Mouse (Mus musculus): ENCODE results near the gene Sorcs3. TPM values are rescaled to one million over a fixed set of nuclear protein-coding genes. Genes with fewer than 3 reads are reported as not detected.

Sorcs3 gene
- total RNA-seq (2022): not detected

- DNase-seq (ENCODE audit: low spot score): no peak
Observed at GRCm38 (mm10) chr19:48205929-48206814, at the start of gene Sorcs3. Gene Sorcs3, plus strand, starts transcription at chr19:48206025.

DNA sequence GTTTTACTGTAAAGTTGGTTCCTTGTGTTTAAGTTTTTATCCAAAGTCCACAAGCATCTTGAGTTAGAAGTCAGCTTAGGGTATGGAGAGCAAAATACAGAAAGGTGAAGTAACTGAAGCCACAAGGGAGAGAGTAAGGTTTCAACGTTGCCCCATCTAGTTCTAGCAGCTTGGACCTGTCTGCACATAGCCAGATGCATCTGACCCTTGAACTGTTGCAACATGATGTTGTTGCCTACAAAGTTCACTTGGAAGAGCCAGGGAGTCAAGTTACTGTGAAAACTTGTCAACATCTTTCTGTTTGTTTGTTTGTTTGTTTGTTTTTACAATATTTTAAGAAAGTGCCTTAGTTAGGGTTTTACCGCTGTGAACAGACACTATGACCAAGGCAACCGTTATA, 40.5 kb upstream of the Sorcs3 start:
- DNase-seq (ENCODE audit: low spot score): no peak

DNA sequence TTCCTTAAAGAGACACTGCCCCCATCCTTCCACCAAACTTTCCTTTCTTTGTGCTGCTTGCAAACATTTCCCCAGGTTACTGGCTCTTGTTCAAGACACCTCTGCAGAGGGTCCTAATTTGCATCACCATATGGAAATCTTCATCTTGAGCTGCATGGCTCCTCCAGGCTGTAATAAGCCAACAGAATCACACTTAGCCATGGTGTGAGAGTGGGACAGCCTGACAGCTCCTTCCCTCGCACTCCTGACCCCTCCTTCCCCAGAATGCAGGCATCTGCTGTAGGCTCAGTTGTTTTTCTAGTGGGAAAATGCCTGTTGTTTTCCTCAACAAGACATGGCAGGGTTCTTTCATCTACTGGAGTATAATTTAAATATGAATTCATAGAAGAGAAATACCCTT, 38.7 kb upstream of the Sorcs3 start:
- DNase-seq (ENCODE audit: low spot score): no peak

- DNase-seq (ENCODE audit: low spot score): no peak
Observed at GRCm38 (mm10) chr19:48168284-48168683, 37.5 kb upstream of the Sorcs3 start.

- DNase-seq (ENCODE audit: low spot score): no peak
Observed at GRCm38 (mm10) chr19:48174717-48175116, 31.1 kb upstream of the Sorcs3 start.

DNA sequence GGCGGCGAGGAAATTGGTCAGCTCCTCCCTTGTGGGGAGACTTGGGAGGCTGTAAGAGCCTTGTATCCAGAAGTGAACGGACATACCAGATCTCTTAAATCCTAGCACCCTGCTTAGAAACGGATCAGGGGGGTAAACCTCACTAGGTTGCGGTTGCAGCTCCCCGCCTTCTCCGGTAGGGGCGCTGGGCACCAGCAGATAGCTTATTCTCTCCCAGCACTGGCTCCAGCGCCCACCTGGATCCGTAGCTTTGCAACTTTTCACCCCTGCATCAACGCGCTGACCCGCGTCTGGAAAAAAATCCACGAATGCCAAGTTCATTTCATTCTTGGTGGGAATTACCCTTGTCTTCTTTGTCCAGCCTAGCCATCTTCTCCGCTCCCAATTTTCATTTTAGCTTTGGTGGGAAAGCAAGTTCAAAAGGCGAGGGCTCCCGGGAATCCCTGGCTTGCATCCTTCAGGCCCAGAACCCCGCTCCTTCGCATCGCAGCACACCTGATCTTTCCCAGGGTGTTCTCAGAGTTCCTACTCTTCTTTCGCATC, 1.8 kb upstream of the Sorcs3 start:
- no peak for DNase-seq (ENCODE audit: low spot score)

DNA sequence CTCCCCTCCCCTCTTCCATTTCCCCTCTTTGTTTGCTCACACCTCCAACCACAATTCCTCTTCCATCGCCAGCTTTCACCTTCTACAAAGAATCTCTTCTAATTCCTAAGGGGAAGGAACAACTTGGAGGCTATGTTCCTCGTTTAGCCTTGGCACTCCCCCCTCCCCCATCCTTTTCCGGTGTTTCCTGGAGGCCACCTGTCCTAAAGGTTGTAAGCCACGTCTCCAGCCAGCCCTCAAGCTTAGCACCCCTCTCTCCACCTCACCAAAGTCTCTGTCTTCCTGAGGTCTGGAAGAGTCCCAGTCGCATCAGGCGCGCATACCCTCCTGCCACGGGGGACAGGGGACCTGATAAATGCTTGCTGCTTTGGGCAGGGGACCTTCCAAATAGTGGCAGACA, 1.3 kb upstream of the Sorcs3 start:
- DNase-seq (ENCODE audit: low spot score): no peak

DNA sequence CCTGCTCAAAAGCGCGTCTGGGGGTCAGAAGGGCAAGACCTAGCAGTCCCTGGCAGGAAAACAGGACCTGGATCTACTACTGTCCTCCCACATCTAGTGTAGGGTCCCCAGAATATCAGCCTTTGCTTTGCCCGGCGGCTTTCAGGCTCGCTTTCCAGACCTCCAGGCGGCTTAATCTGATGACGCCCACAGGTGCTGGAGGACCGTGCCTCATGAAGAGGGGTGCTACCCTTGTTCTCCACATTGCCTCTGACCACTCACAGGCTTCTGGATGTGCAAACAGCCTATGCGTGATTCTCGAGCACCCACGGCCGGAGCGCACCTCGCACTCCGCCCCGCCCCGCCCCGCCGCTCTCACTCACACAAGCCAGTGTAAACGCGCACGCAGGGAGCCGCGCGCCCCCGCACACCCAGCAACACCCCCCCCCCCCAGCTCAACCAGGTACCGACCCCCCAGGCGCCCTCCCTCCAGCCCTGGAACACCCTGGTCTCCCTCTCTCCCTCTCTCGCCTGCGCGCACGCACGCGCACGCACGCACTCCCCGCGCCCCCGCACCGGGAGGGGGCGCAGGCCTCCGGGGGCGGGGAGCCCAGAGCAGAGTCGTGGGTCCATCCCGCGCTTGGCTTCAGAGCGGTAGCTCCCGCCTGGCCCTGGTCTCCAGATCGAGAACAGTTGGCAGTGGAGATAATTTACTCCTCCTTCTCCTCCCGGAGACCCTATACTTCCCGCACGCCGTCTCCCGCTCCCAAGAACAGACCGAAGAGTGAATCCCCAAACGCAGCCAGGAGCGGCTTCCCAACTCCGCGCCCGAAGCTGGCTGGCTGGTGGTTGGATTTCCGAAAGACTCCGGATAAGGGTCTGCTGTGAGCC, 698 bp upstream of the Sorcs3 start:
- DNase-seq (ENCODE audit: low spot score): no peak

GRCm38 (mm10) chr19:48206861-48207730, 1.3 kb downstream of the Sorcs3 start:
- no peak for DNase-seq (ENCODE audit: low spot score)

- no peak for DNase-seq (ENCODE audit: low spot score)
Observed at GRCm38 (mm10) chr19:48207731-48208370, 2.0 kb downstream of the Sorcs3 start.

DNA sequence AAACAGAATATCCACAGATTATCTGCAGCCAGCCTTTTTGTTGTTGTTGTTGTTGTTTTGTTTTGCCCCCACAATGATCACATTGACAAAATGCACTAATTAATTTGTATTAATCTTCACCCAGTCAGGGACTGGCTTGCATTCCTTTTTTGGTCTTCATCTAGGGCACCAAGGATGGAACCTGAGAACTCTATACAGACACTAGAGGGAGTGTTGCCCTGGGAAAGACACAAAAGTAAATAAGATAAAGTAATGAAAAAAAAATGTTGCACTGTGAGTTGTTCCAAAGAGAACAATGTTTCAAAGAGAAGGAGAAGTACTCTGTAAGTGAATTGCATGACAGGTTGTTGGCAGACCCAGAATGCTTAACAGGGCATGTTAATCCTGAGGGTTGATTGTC, 9.6 kb downstream of the Sorcs3 start:
- no peak for DNase-seq (ENCODE audit: low spot score)

DNA sequence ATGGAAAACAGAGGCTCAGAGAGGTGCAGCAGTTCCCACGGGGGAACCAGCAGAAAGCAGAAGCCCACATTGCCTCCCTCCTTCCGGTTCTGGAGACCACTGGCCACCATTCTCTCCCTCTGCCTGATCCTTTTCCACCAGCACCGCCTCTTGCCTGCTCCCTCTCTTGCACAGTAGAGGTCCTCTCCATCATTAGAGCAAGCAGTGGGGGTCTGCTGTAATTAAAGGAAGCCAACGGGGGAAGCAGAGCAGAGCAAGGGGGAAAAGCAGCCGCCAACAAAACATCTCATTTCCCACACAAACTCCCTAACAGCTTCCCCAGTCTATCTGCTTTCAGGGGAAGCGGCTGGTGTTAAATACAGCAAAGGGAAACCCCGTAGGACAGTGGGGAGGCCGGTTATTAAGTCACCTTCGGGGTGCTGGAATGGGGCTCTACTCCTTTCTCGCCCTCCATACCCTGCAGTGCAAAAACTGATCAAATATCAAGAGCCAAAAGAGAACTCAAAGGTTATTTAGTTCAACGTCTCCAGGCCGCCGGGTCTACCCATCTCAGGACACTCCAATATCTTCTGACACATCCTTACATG, 32.1 kb downstream of the Sorcs3 start:
- no peak for DNase-seq (ENCODE audit: low spot score)

DNA sequence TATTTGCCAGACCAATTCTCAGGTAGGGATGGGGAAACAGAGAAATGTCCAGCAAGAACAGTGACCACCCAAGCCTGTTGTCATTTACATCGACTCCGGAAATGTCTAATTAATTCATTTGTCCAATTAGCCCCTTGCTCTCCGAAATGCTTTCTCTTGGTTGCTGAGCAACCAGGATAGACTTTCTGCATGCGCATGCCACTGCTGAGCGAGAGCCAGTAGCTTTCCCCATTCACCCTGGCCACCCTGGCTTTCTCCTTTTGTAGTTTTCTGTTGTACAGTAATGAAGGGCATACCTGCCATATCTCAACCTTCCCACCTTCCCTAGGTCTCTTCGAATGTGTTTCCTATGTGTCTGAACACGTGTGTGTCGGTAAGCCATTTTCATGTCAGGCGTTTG, 32.6 kb downstream of the Sorcs3 start:
- DNase-seq (ENCODE audit: low spot score): no peak

- DNase-seq (ENCODE audit: low spot score): no peak
Observed at GRCm38 (mm10) chr19:48240960-48241359, 35.1 kb downstream of the Sorcs3 start.

DNA sequence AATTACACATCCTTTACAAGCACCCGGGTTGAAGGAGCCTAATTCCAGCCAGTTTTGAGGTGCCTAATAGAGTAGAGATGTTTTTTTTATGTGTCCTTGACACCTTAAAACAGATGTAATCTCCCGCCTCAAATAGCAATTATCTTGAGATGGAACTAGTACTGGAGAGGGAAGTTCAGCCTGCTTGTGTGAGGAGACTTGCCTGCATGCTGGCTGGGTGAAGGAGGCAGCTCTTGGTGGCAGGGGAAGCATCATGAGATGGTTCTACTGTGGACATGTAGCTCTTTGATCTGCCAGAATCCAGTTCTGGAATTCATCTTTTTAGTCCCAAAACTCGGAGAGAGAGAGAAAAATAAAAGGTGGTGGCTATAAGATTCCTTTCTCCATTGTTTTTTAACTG, 38.2 kb downstream of the Sorcs3 start:
- no peak for DNase-seq (ENCODE audit: low spot score)

DNA sequence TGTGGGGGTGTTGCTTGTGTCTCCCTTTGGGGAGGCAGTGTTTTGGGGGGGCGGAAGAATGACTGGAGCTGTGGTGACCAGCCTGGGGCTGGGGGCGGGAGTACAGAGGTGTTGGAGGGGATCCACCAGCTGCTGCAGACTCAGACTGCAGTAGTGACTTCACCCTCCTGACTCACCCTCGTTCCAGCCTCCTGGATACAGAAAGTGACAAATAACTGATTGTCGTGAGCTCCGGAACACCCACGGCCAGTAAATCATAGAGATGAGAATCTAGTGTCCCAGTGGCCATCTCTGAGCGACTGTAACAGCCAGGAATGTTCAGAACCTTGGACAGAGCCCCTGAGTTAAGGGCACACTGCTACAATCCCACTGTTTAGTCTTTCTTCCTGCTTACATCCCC, 53.4 kb downstream of the Sorcs3 start:
- no peak for DNase-seq (ENCODE audit: low spot score)

DNA sequence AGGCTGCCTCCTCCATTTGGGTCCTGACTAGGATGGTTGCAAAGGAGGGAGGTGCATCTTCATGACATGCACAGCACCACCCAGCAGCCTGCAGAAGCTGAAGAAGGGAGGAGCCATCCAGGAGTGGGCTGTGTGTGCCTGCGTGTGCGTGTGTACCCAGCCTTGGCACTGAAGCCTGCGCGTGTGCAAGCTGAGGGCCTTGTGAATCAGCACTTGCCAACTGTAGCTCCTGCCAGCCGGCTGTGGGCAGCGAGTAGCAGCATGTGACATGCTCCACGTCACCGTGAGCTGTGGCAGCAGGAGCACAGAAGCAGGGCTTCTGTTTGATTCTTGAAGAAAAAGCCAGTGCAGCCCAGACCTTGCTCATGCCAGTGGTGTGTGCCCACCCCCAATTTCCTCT, 54.8 kb downstream of the Sorcs3 start:
- no peak for DNase-seq (ENCODE audit: low spot score)

GRCm38 (mm10) chr19:48263750-48264149, 57.9 kb downstream of the Sorcs3 start:
- DNase-seq (ENCODE audit: low spot score): no peak

- no peak for DNase-seq (ENCODE audit: low spot score)
Observed at GRCm38 (mm10) chr19:48280273-48280672, 74.4 kb downstream of the Sorcs3 start.

- no peak for DNase-seq (ENCODE audit: low spot score)
Observed at GRCm38 (mm10) chr19:48282250-48282649, 76.4 kb downstream of the Sorcs3 start.

DNA sequence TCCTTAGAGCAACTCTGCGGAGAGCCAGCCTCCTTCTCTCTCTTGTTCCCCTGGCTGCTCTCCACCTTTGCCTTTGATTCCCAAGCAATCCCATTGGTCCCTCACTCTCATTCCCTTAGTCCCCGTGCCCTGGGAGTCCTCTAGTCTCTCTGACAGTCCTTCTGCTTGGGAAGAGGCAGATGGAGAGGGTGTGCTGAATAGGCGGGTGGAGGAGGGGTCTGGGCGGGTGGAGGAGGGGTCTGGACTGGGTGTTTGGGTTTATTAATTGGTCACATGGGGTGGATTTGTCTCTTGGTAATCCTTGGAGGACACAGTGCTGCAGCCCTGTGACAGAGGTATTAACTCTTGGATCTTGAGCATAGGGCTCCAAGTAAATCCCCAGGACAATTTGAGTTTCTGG, 77.4 kb downstream of the Sorcs3 start:
- DNase-seq (ENCODE audit: low spot score): no peak
